Mouse (Mus musculus): ENCODE data around the gene Igfbp5.

Gene Igfbp5

GRCm38 (mm10) chr1:72874287-72875211 lies at the start of gene Igfbp5:
TSS of gene Igfbp5 (minus strand) at chr1:72874884.
- peak; percentile 81 for DNase-seq

GRCm38 (mm10) chr1:72914815-72915214 lies 40.1 kb upstream of the Igfbp5 start:
- DNase-seq, result no peak

- DNase-seq, result no peak
Measured at GRCm38 (mm10) chr1:72913073-72913472, 38.4 kb upstream of the Igfbp5 start.

GRCm38 (mm10) chr1:72895821-72896220 lies 21.1 kb upstream of the Igfbp5 start:
- DNase-seq, result no peak

GRCm38 (mm10) chr1:72887910-72888309 lies 13.2 kb upstream of the Igfbp5 start:
- no peak for DNase-seq

GRCm38 (mm10) chr1:72885819-72886169 lies 11.1 kb upstream of the Igfbp5 start:
- DNase-seq, result no peak

GRCm38 (mm10) chr1:72885111-72885818 lies 10.6 kb upstream of the Igfbp5 start:
- no peak for DNase-seq

- DNase-seq, result peak; percentile 24
Measured at GRCm38 (mm10) chr1:72879319-72879634, 4.6 kb upstream of the Igfbp5 start.

GRCm38 (mm10) chr1:72878473-72879318 lies 4.0 kb upstream of the Igfbp5 start:
- peak; percentile 22 for DNase-seq

- peak; percentile 75 for DNase-seq
Measured at GRCm38 (mm10) chr1:72877892-72878291, 3.2 kb upstream of the Igfbp5 start.

GRCm38 (mm10) chr1:72876111-72876510 lies 1.4 kb upstream of the Igfbp5 start:
- DNase-seq, result peak; percentile 70

- peak; percentile 36 for DNase-seq
Measured at GRCm38 (mm10) chr1:72875708-72876107, 1.0 kb upstream of the Igfbp5 start.

- peak; percentile 81 for DNase-seq
Measured at GRCm38 (mm10) chr1:72873511-72874286, 985 bp downstream of the Igfbp5 start.

- DNase-seq, result peak; percentile 58
Measured at GRCm38 (mm10) chr1:72873078-72873477, 1.6 kb downstream of the Igfbp5 start.

GRCm38 (mm10) chr1:72872521-72872920 lies 2.2 kb downstream of the Igfbp5 start:
- peak; percentile 86 for DNase-seq

- peak; percentile 85 for DNase-seq
Measured at GRCm38 (mm10) chr1:72871697-72872411, 2.8 kb downstream of the Igfbp5 start.

- no peak for DNase-seq
Measured at GRCm38 (mm10) chr1:72871337-72871696, 3.4 kb downstream of the Igfbp5 start.

- peak; percentile 95 for DNase-seq
Measured at GRCm38 (mm10) chr1:72870615-72871336, 3.9 kb downstream of the Igfbp5 start.

- DNase-seq, result peak; percentile 86
Measured at GRCm38 (mm10) chr1:72869681-72870614, 4.7 kb downstream of the Igfbp5 start.

GRCm38 (mm10) chr1:72869275-72869674 lies 5.4 kb downstream of the Igfbp5 start:
- peak; percentile 47 for DNase-seq

All from cerebellum, adult 9-11 months (tissue).